Mouse (Mus musculus) hindbrain, embryonic 15.5 days (tissue): ENCODE data around the gene Dguok. TPM values are rescaled to one million over a fixed set of nuclear protein-coding genes. Genes with fewer than 3 reads are reported as not detected.
A peak's percentile ranks its signal among the peaks of the same experiment; 100 is the strongest.

Experiments used
- ATAC-seq: fragments of 200-750 bp; cut with Nextera tagmentation; 2 replicates; pipeline ENCODE4 v1.8.0; 2017; ENCODE audit warnings: low read depth, moderate number of reproducible peaks, moderate TSS enrichment; ENCODE audit not compliant: low FRiP score
- H3K27ac ChIP-seq: fragments of 300-500 bp; sonication (generic); replicated peaks from 2 replicates; pipeline ENCODE4 v1.5.1; 2015; ENCODE audit warnings: mild to moderate bottlenecking, inconsistent platforms
- H3K27me3 ChIP-seq: fragments of 300-500 bp; sonication (generic); 2 replicates; pipeline ENCODE4 v1.6.1; 2015; ENCODE audit warnings: control low read depth, inconsistent platforms
- H3K36me3 ChIP-seq: fragments of 300-500 bp; sonication (generic); 2 replicates; pipeline ENCODE4 v1.6.1; 2015; ENCODE audit warnings: control low read depth, inconsistent platforms
- H3K4me1 ChIP-seq: fragments of 300-500 bp; sonication (generic); replicated peaks from 2 replicates; pipeline ENCODE4 v1.6.1; 2015; ENCODE audit warnings: control low read depth, inconsistent platforms
- H3K4me2 ChIP-seq: fragments of 300-500 bp; sonication (generic); 2 replicates; pipeline ENCODE4 v1.6.1; 2015; ENCODE audit warnings: moderate library complexity, mild to moderate bottlenecking, inconsistent platforms
- H3K4me3 ChIP-seq: fragments of 300-500 bp; sonication (generic); 2 replicates; pipeline ENCODE4 v1.5.1; 2015; ENCODE audit warnings: mild to moderate bottlenecking, inconsistent platforms
- H3K9ac ChIP-seq: fragments of 300-500 bp; sonication (generic); 2 replicates; pipeline ENCODE4 v1.6.1; 2015; ENCODE audit warnings: inconsistent platforms
- H3K9me3 ChIP-seq: fragments of 300-500 bp; sonication (generic); 2 replicates; pipeline ENCODE4 v1.6.1; 2016; ENCODE audit warnings: control low read depth, inconsistent platforms
- WGBS: fragments of 180-500 bp; shearing (Covaris S2); methylation state at CpG from one replicate; pipeline ENCODE4 v1.1.7; 2015; 5-methylcytosine and 5-hydroxymethylcytosine counted together
- polyA plus RNA-seq: library from polyadenylated mRNA; unstranded; fragments of >200 nt; fragmentation: Nextera tagmentation; extraction: Ambion mirVana; gene quantifications from 2 replicates; pipeline ENCODE4 v1.2.1, GENCODE M21; 2015

Dguok gene
- polyA plus RNA-seq, 1 experiment from 2014 or later: 66.2 TPM

GRCm38 (mm10) chr6:83437802-83438201 lies 69.0 kb downstream of the Dguok start:
- H3K9me3 ChIP-seq: no peaks in the 10 kb centered on the region
- H3K4me1 ChIP-seq: peaks cover 89% of the 10 kb centered on the region
- 30% methylated on average over 3 of the region's 3 CpGs for WGBS
- no peaks in the 10 kb centered on the region for H3K27me3 ChIP-seq
- H3K9ac ChIP-seq: no peak overlapping the region
- ATAC-seq: no peak
- peak overlapping the region; percentile 74 for H3K4me2 ChIP-seq
- no peaks in the 10 kb centered on the region for H3K36me3 ChIP-seq
- H3K27ac ChIP-seq: no peak overlapping the region
- no peak overlapping the region for H3K4me3 ChIP-seq

GRCm38 (mm10) chr6:83437225-83437624 lies 69.5 kb downstream of the Dguok start:
- H3K36me3 ChIP-seq: no peaks in the 10 kb centered on the region
- WGBS: 81% methylated on average over 3 of the region's 3 CpGs

GRCm38 (mm10) chr6:83436547-83436946 lies 70.2 kb downstream of the Dguok start:
- Histone ChIP-seq H3K4me3 (no peak overlapping the region), H3K9me3 (no peaks in the 10 kb centered on the region), H3K36me3 (no peaks in the 10 kb centered on the region), H3K9ac (no peak overlapping the region), H3K4me2 (no peak overlapping the region), H3K27ac (no peak overlapping the region), H3K4me1 (peaks cover 88% of the 10 kb centered on the region), H3K27me3 (no peaks in the 10 kb centered on the region)
- WGBS: 75% methylated on average over 4 of the region's 4 CpGs
- ATAC-seq: no peak

More at GRCm38 (mm10) chr6:83437225-83437624, 69.5 kb downstream of the Dguok start:
- Histone ChIP-seq H3K4me1 (peaks cover 89% of the 10 kb centered on the region), H3K4me2 (no peak overlapping the region), H3K27ac (no peak overlapping the region), H3K9me3 (no peaks in the 10 kb centered on the region), H3K4me3 (no peak overlapping the region), H3K27me3 (no peaks in the 10 kb centered on the region), H3K9ac (no peak overlapping the region)
- no peak for ATAC-seq

GRCm38 (mm10) chr6:83435174-83435573 lies 71.6 kb downstream of the Dguok start:
- Histone ChIP-seq H3K27ac (no peak overlapping the region), H3K27me3 (no peaks in the 10 kb centered on the region), H3K36me3 (no peaks in the 10 kb centered on the region), H3K4me1 (peaks cover 89% of the 10 kb centered on the region), H3K4me2 (no peak overlapping the region), H3K4me3 (no peak overlapping the region), H3K9me3 (no peaks in the 10 kb centered on the region), H3K9ac (no peak overlapping the region)
- ATAC-seq: no peak
- 33% methylated on average over 5 of the region's 5 CpGs for WGBS

- ATAC-seq: no peak
- H3K36me3 ChIP-seq: no peaks in the 10 kb centered on the region
- no peaks in the 10 kb centered on the region for H3K27me3 ChIP-seq
- no peak overlapping the region for H3K4me2 ChIP-seq
- H3K4me1 ChIP-seq: peaks cover 78% of the 10 kb centered on the region
- H3K9me3 ChIP-seq: no peaks in the 10 kb centered on the region
- H3K4me3 ChIP-seq: no peak overlapping the region
- H3K27ac ChIP-seq: no peak overlapping the region
- WGBS: 70% methylated on average over 4 of the region's 4 CpGs
- H3K9ac ChIP-seq: no peak overlapping the region
Measured at GRCm38 (mm10) chr6:83433546-83433945, 73.2 kb downstream of the Dguok start.

GRCm38 (mm10) chr6:83432966-83433365 lies 73.8 kb downstream of the Dguok start:
- no peak for ATAC-seq
- H3K9me3 ChIP-seq: no peaks in the 10 kb centered on the region
- no peak overlapping the region for H3K27ac ChIP-seq
- 80% methylated on average over 7 of the region's 7 CpGs for WGBS
- H3K4me3 ChIP-seq: no peak overlapping the region
- H3K4me2 ChIP-seq: no peak overlapping the region
- H3K36me3 ChIP-seq: no peaks in the 10 kb centered on the region
- H3K4me1 ChIP-seq: peaks cover 78% of the 10 kb centered on the region
- H3K27me3 ChIP-seq: no peaks in the 10 kb centered on the region
- H3K9ac ChIP-seq: no peak overlapping the region

Other genes starting within 250 kb of the Dguok start
- gene Mthfd2, start 181.1 kb downstream of the Dguok start, polyA plus RNA-seq: 28.9 and 32.8 TPM in 2 replicates
- gene Mob1a, start 181.0 kb downstream of the Dguok start, polyA plus RNA-seq: 22.9 and 24.6 TPM in 2 replicates
- gene Bola3, start 157.8 kb downstream of the Dguok start, polyA plus RNA-seq: 60.3 and 67.6 TPM in 2 replicates
- 57.7 and 70.9 TPM in 2 replicates for gene Tet3, start 47.9 kb downstream of the Dguok start, polyA plus RNA-seq
- gene Actg2, start 29.3 kb upstream of the Dguok start, polyA plus RNA-seq: 3.3 and 3.6 TPM in 2 replicates
- 55.4 and 62.9 TPM in 2 replicates for gene Stambp, start 65.8 kb upstream of the Dguok start, polyA plus RNA-seq
- 0.09 TPM in 1 of 2 replicates, not detected in the other for gene Clec4f, start 149.2 kb upstream of the Dguok start, polyA plus RNA-seq
- not detected in 2 replicates for gene Cd207, start 170.9 kb upstream of the Dguok start, polyA plus RNA-seq
- 0.34 TPM in 1 of 2 replicates, not detected in the other for gene Vax2, start 204.3 kb upstream of the Dguok start, polyA plus RNA-seq
- 0.17 TPM in 1 of 2 replicates, not detected in the other for gene Atp6v1b1, start 236.0 kb upstream of the Dguok start, polyA plus RNA-seq